Mouse (Mus musculus): ENCODE data around the gene Relt. TPM values are rescaled to one million over a fixed set of nuclear protein-coding genes. Genes with fewer than 3 reads are reported as not detected.
"Not testable (repeated sequence)": the region's sequence is repeated elsewhere in the genome, so short reads cannot be mapped to it uniquely, and the experiment has no call there.

The Relt gene
- polyA plus RNA-seq, 1 experiment from 2014 or later, result 5.9 TPM

GRCm38 (mm10) chr7:100854861-100855260, 8.4 kb downstream of the Relt start:
- Histone ChIP-seq H3K4me1 (peaks cover 38% of the 10 kb centered on the region), H3K27me3 (replicated peaks) (no peaks in the 10 kb centered on the region), H3K9me3 (replicated peaks) (no peaks in the 10 kb centered on the region), H3K4me3 (replicated peaks) (no peak overlapping the region), H3K27ac (replicated peaks) (no peak overlapping the region), H3K4me2 (no peak overlapping the region), H3K36me3 (no peaks in the 10 kb centered on the region), H3K9ac (replicated peaks) (no peak overlapping the region)
- 64% methylated on average over 5 of the region's 5 CpGs for WGBS
- no peak for ATAC-seq (ENCODE audit: low FRiP score)

- no peak overlapping the region for H3K4me3 ChIP-seq (replicated peaks)
- no peak for ATAC-seq (ENCODE audit: low FRiP score)
- peaks cover 38% of the 10 kb centered on the region for H3K4me1 ChIP-seq
- no peaks in the 10 kb centered on the region for H3K9me3 ChIP-seq (replicated peaks)
- H3K9ac ChIP-seq (replicated peaks), result no peak overlapping the region
- no peaks in the 10 kb centered on the region for H3K27me3 ChIP-seq (replicated peaks)
- no peaks in the 10 kb centered on the region for H3K36me3 ChIP-seq
- H3K27ac ChIP-seq (replicated peaks), result no peak overlapping the region
- WGBS, result 54% methylated on average over 6 of the region's 6 CpGs
- H3K4me2 ChIP-seq, result no peak overlapping the region
Observed at GRCm38 (mm10) chr7:100854137-100854814, 9.0 kb downstream of the Relt start.

- H3K27me3 ChIP-seq (replicated peaks), result no peaks in the 10 kb centered on the region
- no peak overlapping the region for H3K9ac ChIP-seq (replicated peaks)
- no peak overlapping the region for H3K4me3 ChIP-seq (replicated peaks)
- no peaks in the 10 kb centered on the region for H3K36me3 ChIP-seq
- H3K9me3 ChIP-seq (replicated peaks), result no peaks in the 10 kb centered on the region
- no peak overlapping the region for H3K27ac ChIP-seq (replicated peaks)
- H3K4me1 ChIP-seq, result peaks cover 38% of the 10 kb centered on the region
- WGBS, result 86% methylated on average over 3 of the region's 3 CpGs
- ATAC-seq (ENCODE audit: low FRiP score), result no peak
- no peak overlapping the region for H3K4me2 ChIP-seq
Observed at GRCm38 (mm10) chr7:100853396-100853795, 9.8 kb downstream of the Relt start.

GRCm38 (mm10) chr7:100851481-100852356, 11.5 kb downstream of the Relt start:
- no peak for ATAC-seq (ENCODE audit: low FRiP score)
- Histone ChIP-seq H3K36me3 (no peaks in the 10 kb centered on the region), H3K4me3 (replicated peaks) (no peak overlapping the region), H3K4me2 (no peak overlapping the region), H3K9ac (replicated peaks) (no peak overlapping the region), H3K27me3 (replicated peaks) (no peaks in the 10 kb centered on the region), H3K27ac (replicated peaks) (peak overlapping the region; percentile 51), H3K9me3 (replicated peaks) (no peaks in the 10 kb centered on the region), H3K4me1 (peaks cover 38% of the 10 kb centered on the region)
- WGBS, result 58% methylated on average over 9 of the region's 9 CpGs

- H3K27ac ChIP-seq (replicated peaks), result no peak overlapping the region
- no peaks in the 10 kb centered on the region for H3K27me3 ChIP-seq (replicated peaks)
- H3K9me3 ChIP-seq (replicated peaks), result no peaks in the 10 kb centered on the region
- no peak for ATAC-seq (ENCODE audit: low FRiP score)
- H3K4me1 ChIP-seq, result peaks cover 36% of the 10 kb centered on the region
- H3K4me3 ChIP-seq (replicated peaks), result no peak overlapping the region
- H3K9ac ChIP-seq (replicated peaks), result no peak overlapping the region
- WGBS, result 98% methylated on average over 2 of the region's 2 CpGs
- H3K4me2 ChIP-seq, result no peak overlapping the region
- H3K36me3 ChIP-seq, result no peaks in the 10 kb centered on the region
Observed at GRCm38 (mm10) chr7:100849508-100849907, 13.7 kb downstream of the Relt start.

GRCm38 (mm10) chr7:100848744-100849143, 14.5 kb downstream of the Relt start:
- Histone ChIP-seq H3K4me2 (no peak overlapping the region), H3K9ac (replicated peaks) (no peak overlapping the region), H3K4me1 (peaks cover 32% of the 10 kb centered on the region), H3K27ac (replicated peaks) (no peak overlapping the region), H3K4me3 (replicated peaks) (no peak overlapping the region), H3K36me3 (no peaks in the 10 kb centered on the region), H3K27me3 (replicated peaks) (no peaks in the 10 kb centered on the region), H3K9me3 (replicated peaks) (no peaks in the 10 kb centered on the region)
- WGBS, result 39% methylated on average over 6 of the region's 6 CpGs
- ATAC-seq (ENCODE audit: low FRiP score), result no peak

GRCm38 (mm10) chr7:100847131-100847530, 16.1 kb downstream of the Relt start:
- Histone ChIP-seq H3K4me2 (no peak overlapping the region), H3K9me3 (replicated peaks) (no peaks in the 10 kb centered on the region), H3K36me3 (peaks cover 3% of the 10 kb centered on the region; the same call in 1 of the 2 replicates), H3K4me1 (peaks cover 25% of the 10 kb centered on the region), H3K27ac (replicated peaks) (no peak overlapping the region), H3K27me3 (replicated peaks) (no peaks in the 10 kb centered on the region), H3K4me3 (replicated peaks) (no peak overlapping the region), H3K9ac (replicated peaks) (no peak overlapping the region)
- WGBS, result 92% methylated on average over 6 of the region's 6 CpGs
- ATAC-seq (ENCODE audit: low FRiP score), result no peak

GRCm38 (mm10) chr7:100846033-100846432, 17.2 kb downstream of the Relt start:
- 0 out of 2 replicates have a peak, but pooled peaks have one; percentile 12 for ATAC-seq (ENCODE audit: low FRiP score)
- H3K9ac ChIP-seq (replicated peaks); H3K4me2 ChIP-seq; H3K4me3 ChIP-seq (replicated peaks); H3K27me3 ChIP-seq (replicated peaks); H3K36me3 ChIP-seq; H3K9me3 ChIP-seq (replicated peaks): not testable (repeated sequence)
- Histone ChIP-seq H3K27ac (replicated peaks) (0 out of 2 replicates have a peak overlapping the region, but pooled peaks have one; percentile 33), H3K4me1 (peaks cover 14% of the 10 kb centered on the region)
- 63% methylated on average over 7 of the region's 7 CpGs for WGBS

- H3K36me3 ChIP-seq, result peaks cover 9% of the 10 kb centered on the region; the same call in 1 of the 2 replicates
- no peaks in the 10 kb centered on the region for H3K9me3 ChIP-seq (replicated peaks)
- H3K4me3 ChIP-seq (replicated peaks), result no peak overlapping the region
- no peaks in the 10 kb centered on the region for H3K27me3 ChIP-seq (replicated peaks)
- no peak overlapping the region for H3K9ac ChIP-seq (replicated peaks)
- peaks cover 13% of the 10 kb centered on the region; the same call in 1 of the 2 replicates for H3K4me1 ChIP-seq
- WGBS, result 61% methylated on average over 1 of the region's 1 CpGs
- ATAC-seq (ENCODE audit: low FRiP score), result no peak
- no peak overlapping the region for H3K27ac ChIP-seq (replicated peaks)
- H3K4me2 ChIP-seq, result no peak overlapping the region
Observed at GRCm38 (mm10) chr7:100845412-100845811, 17.8 kb downstream of the Relt start.

- H3K27ac ChIP-seq (replicated peaks), result no peak overlapping the region
- no peaks in the 10 kb centered on the region for H3K9me3 ChIP-seq (replicated peaks)
- no peak overlapping the region for H3K4me2 ChIP-seq
- peaks cover 9% of the 10 kb centered on the region; the same call in 1 of the 2 replicates for H3K36me3 ChIP-seq
- peaks cover 13% of the 10 kb centered on the region; the same call in 1 of the 2 replicates for H3K4me1 ChIP-seq
- no peak overlapping the region for H3K4me3 ChIP-seq (replicated peaks)
- H3K9ac ChIP-seq (replicated peaks), result no peak overlapping the region
- H3K27me3 ChIP-seq (replicated peaks), result no peaks in the 10 kb centered on the region
- no peak for ATAC-seq (ENCODE audit: low FRiP score)
Observed at GRCm38 (mm10) chr7:100845026-100845400, 18.2 kb downstream of the Relt start.

GRCm38 (mm10) chr7:100844385-100845025, 18.7 kb downstream of the Relt start:
- Histone ChIP-seq H3K9me3 (replicated peaks) (no peaks in the 10 kb centered on the region), H3K27me3 (replicated peaks) (no peaks in the 10 kb centered on the region), H3K27ac (replicated peaks) (no peak overlapping the region), H3K9ac (replicated peaks) (no peak overlapping the region), H3K4me2 (no peak overlapping the region), H3K36me3 (peaks cover 9% of the 10 kb centered on the region; the same call in 1 of the 2 replicates), H3K4me1 (peaks cover 13% of the 10 kb centered on the region; the same call in 1 of the 2 replicates), H3K4me3 (replicated peaks) (no peak overlapping the region)
- no peak for ATAC-seq (ENCODE audit: low FRiP score)
- WGBS, result 77% methylated on average over 2 of the region's 2 CpGs

Measured in neural tube, embryonic 15.5 days (tissue).